ENCODE assay signal across 7 mouse cellular contexts in the genomic region with DNA sequence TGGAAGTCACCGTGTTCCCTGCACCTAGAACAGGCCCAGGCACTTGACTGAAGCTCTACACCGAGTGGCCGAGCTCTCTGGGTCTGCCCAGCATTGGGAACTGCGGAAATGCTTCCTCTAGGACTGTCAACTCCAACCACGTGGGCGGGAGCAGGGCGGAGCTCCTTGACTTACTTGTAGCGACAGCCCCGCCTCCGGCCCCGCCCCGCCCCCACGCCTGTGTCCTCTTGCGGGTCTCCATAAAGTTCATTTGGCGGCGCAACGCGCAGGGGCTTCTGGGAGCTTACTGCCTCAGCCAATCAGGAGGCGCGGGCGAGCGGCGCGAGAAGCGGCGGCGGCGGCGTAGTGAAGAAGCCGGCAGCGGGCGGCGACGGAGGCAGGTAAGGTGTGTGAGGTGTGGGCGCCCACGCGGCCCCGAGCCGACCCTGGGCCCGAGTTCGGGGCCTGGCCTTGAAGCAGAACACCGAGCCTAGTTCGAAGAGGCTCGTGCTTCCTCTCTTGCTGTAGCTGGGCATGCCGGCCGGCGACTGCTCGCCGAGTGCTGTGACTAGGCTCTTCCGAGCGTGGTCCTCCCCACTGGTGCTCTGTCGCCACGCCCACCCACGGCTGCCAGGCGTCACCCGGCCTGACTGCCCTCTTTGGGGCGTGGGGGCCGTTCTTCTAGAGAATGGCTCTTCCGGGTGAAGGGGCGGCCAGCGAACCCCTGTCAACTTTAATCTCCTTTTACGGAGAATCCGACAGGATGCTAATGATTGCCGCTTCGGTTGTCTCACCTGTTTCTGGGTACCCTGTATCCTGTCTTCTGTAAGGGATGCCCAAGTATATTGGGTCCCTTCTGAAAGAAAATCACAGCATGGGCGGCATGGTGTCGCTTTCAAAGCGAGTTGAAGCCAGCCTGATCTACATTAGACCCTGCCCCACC. TPM values are rescaled to one million over a fixed set of nuclear protein-coding genes. Genes with fewer than 3 reads are reported as not detected.
DNase-seq lines count a peak whose midpoint lies in the region; ATAC-seq and TF ChIP-seq lines count a peak whose summit lies in the region.

TSS of gene Nup93 (plus strand) at position 313 of the 922 bp plus-strand sequence.

- intact Hi-C loops in left cerebral cortex, postnatal 4 days (cut with DNase I), result no loop called here

- peak; percentile 52; the same call in 1 of the 2 replicates for TF ChIP-seq POLR2A in small intestine, adult 2 months (IDR thresholded peaks at IDR 0.05; ENCODE audit: low read depth, low read length)

- no peaks in the 10 kb centered on the region for H3K36me3 ChIP-seq in embryonic facial prominence, embryonic 10.5 days (replicated peaks)
- no peaks in the 10 kb centered on the region for H3K36me3 ChIP-seq in intestine, postnatal 0 days (ENCODE audit: control insufficient read depth, insufficient read depth)
- no peaks in the 10 kb centered on the region for H3K36me3 ChIP-seq in midbrain, embryonic 12.5 days
- no peaks in the 10 kb centered on the region for H3K36me3 ChIP-seq in small intestine, adult 2 months (ENCODE audit: control insufficient read depth, insufficient read depth, low read length)

- peak within 1 kb of the TSS; percentile 81 for H3K4me3 ChIP-seq in embryonic facial prominence, embryonic 10.5 days
- H3K4me3 ChIP-seq in intestine, postnatal 0 days (ENCODE audit: low read depth, low read length), result peak within 1 kb of the TSS; percentile 68
- peak within 1 kb of the TSS; percentile 85 for H3K4me3 ChIP-seq in midbrain, embryonic 12.5 days
- peak within 1 kb of the TSS; percentile 88 for H3K4me3 ChIP-seq in small intestine, adult 2 months (ENCODE audit: low read depth, low read length)

- peak within 1 kb of the TSS; percentile 86 for H3K27ac ChIP-seq in embryonic facial prominence, embryonic 10.5 days (replicated peaks)
- peak within 1 kb of the TSS; percentile 60; the same call in 1 of the 2 replicates for H3K27ac ChIP-seq in intestine, postnatal 0 days (ENCODE audit: low read depth, low read length)
- peak within 1 kb of the TSS; percentile 58; the same call in 1 of the 2 replicates for H3K27ac ChIP-seq in midbrain, embryonic 12.5 days (replicated peaks)
- H3K27ac ChIP-seq in small intestine, adult 2 months (ENCODE audit: insufficient read depth, low read depth, low read length), result peak within 1 kb of the TSS; percentile 40; the same call in 1 of the 2 replicates

- DNase-seq in adrenal gland, postnatal 10 days, result peak; percentile 100
- DNase-seq in embryonic facial prominence, embryonic 10.5 days (ENCODE audit: low spot score), result peak; percentile 100
- DNase-seq in gonadal fat pad, adult 2 months (ENCODE audit: low read depth), result peak; percentile 74
- peak; percentile 100 for DNase-seq in left cerebral cortex, postnatal 4 days

- H3K27me3 ChIP-seq in embryonic facial prominence, embryonic 10.5 days (replicated peaks; ENCODE audit: low read depth, poor library complexity, severe bottlenecking), result no peaks in the 10 kb centered on the region
- no peaks in the 10 kb centered on the region for H3K27me3 ChIP-seq in intestine, postnatal 0 days (replicated peaks; ENCODE audit: control insufficient read depth, insufficient read depth, low read length)
- no peaks in the 10 kb centered on the region for H3K27me3 ChIP-seq in midbrain, embryonic 12.5 days
- no peaks in the 10 kb centered on the region for H3K27me3 ChIP-seq in small intestine, adult 2 months (ENCODE audit: control insufficient read depth, insufficient read depth, low read length)

- WGBS in embryonic facial prominence, embryonic 10.5 days, result under 1% methylated on average over 68 of the region's 68 CpGs
- WGBS in intestine, postnatal 0 days, result under 1% methylated on average over 64 of the region's 68 CpGs
- under 1% methylated on average over 68 of the region's 68 CpGs for WGBS in midbrain, embryonic 12.5 days
- under 1% methylated on average over 68 of the region's 68 CpGs for WGBS in small intestine, adult 2 months

- peak; percentile 97 for ATAC-seq in intestine, postnatal 0 days
- peak; percentile 96 for ATAC-seq in midbrain, embryonic 12.5 days (ENCODE audit: low FRiP score, low read depth)

- no peaks in the 10 kb centered on the region for H3K9me3 ChIP-seq in embryonic facial prominence, embryonic 10.5 days
- no peaks in the 10 kb centered on the region for H3K9me3 ChIP-seq in intestine, postnatal 0 days (ENCODE audit: control insufficient read depth)
- H3K9me3 ChIP-seq in midbrain, embryonic 12.5 days, result no peaks in the 10 kb centered on the region

- H3K9ac ChIP-seq in intestine, postnatal 0 days (ENCODE audit: low read depth, low read length), result peak within 1 kb of the TSS; percentile 72
- peak within 1 kb of the TSS; percentile 78 for H3K9ac ChIP-seq in midbrain, embryonic 12.5 days (replicated peaks)

- H3K4me2 ChIP-seq in intestine, postnatal 0 days (replicated peaks; ENCODE audit: low read depth), result peak within 1 kb of the TSS; percentile 93
- peak within 1 kb of the TSS; percentile 80 for H3K4me2 ChIP-seq in midbrain, embryonic 12.5 days (replicated peaks)

- H3K4me1 ChIP-seq in embryonic facial prominence, embryonic 10.5 days, result peaks cover 25% of the 10 kb centered on the region
- 0 out of 2 replicates have a peak, but pooled peaks cover 4% of the 10 kb centered on the region for H3K4me1 ChIP-seq in intestine, postnatal 0 days (replicated peaks; ENCODE audit: control insufficient read depth, insufficient read depth, low read length)
- H3K4me1 ChIP-seq in midbrain, embryonic 12.5 days, result peaks cover 23% of the 10 kb centered on the region
- H3K4me1 ChIP-seq in small intestine, adult 2 months (ENCODE audit: control insufficient read depth, insufficient read depth, insufficient read length, low read length), result peaks cover 5% of the 10 kb centered on the region; the same call in 1 of the 2 replicates

- TF ChIP-seq CTCF in intestine, postnatal 0 days (IDR thresholded peaks at IDR 0.05; ENCODE audit: low read depth), result no peak
- no peak for TF ChIP-seq CTCF in small intestine, adult 2 months (IDR thresholded peaks at IDR 0.05; ENCODE audit: extremely low read depth, insufficient read length, insufficient replicate concordance, low read depth, low read length)

RNA-seq across cellular contexts. Expression of gene Nup93, which starts in this region (rescaled TPM):
- 10 to 100 TPM; 17.3 to 21.1 TPM for total RNA-seq in adrenal gland, postnatal 10 days (2021)
- 150 and 152 TPM in 2 replicates for polyA plus RNA-seq in embryonic facial prominence, embryonic 10.5 days (2016; fragmentation: Nextera tagmentation; extraction: Ambion mirVana)
- 22.7 and 24.3 TPM in 2 replicates for polyA plus RNA-seq in gonadal fat pad, adult 2 months (2012; rRNA removed)
- polyA plus RNA-seq in intestine, postnatal 0 days (2015; fragmentation: Nextera tagmentation; extraction: Ambion mirVana), result 21.2 and 21.9 TPM in 2 replicates
- 10 to 100 TPM; 51.0 to 52.1 TPM for total RNA-seq in left cerebral cortex, postnatal 4 days (2021)
- polyA plus RNA-seq in midbrain, embryonic 12.5 days (2016; fragmentation: Nextera tagmentation; extraction: Ambion mirVana), result 96.7 and 98.4 TPM in 2 replicates
- 3.6 and 5.4 TPM in 2 replicates for polyA plus RNA-seq in small intestine, adult 2 months (2012; rRNA removed)

Comparison
In these comparisons a context has a peak if more than half of its experiments do, and no peak if none do; other contexts are left out.
1. Peak in every context shown above with its lines: DNase-seq, ATAC-seq, H3K4me3 ChIP-seq and H3K27ac ChIP-seq.